Mouse (Mus musculus): Measurements from ENCODE around the gene Rhoc. TPM values are rescaled to one million over a fixed set of nuclear protein-coding genes. Genes with fewer than 3 reads are reported as not detected.
"Not testable (repeated sequence)": the region's sequence is repeated elsewhere in the genome, so short reads cannot be mapped to it uniquely, and the experiment has no call there.

Rhoc gene
- polyA plus RNA-seq, 1 experiment from 2014 or later: 177 TPM

GRCm38 (mm10) chr3:104796430-104797082 is 8.4 kb downstream of the Rhoc start:
- Histone ChIP-seq H3K9me3 (replicated peaks) (no peaks in the 10 kb centered on the region), H3K27ac (0 out of 2 replicates have a peak overlapping the region, but pooled peaks have one; percentile 90), H3K4me3 (no peak overlapping the region), H3K36me3 (peaks cover 61% of the 10 kb centered on the region), H3K4me2 (no peak overlapping the region), H3K9ac (no peak overlapping the region), H3K27me3 (no peaks in the 10 kb centered on the region), H3K4me1 (replicated peaks) (peaks cover 49% of the 10 kb centered on the region)
- WGBS: 66% methylated on average over 15 of the region's 15 CpGs
- ATAC-seq (replicated peaks; ENCODE audit: insufficient number of reproducible peaks, insufficient read depth, low FRiP score, low read depth): no peak

GRCm38 (mm10) chr3:104800681-104801080 is 12.5 kb downstream of the Rhoc start:
- no peak overlapping the region for H3K4me3 ChIP-seq
- no peaks in the 10 kb centered on the region for H3K27me3 ChIP-seq
- ATAC-seq (replicated peaks; ENCODE audit: insufficient number of reproducible peaks, insufficient read depth, low FRiP score, low read depth): no peak
- H3K27ac ChIP-seq: no peak overlapping the region
- 93% methylated on average over 11 of the region's 11 CpGs for WGBS
- peaks cover 12% of the 10 kb centered on the region for H3K4me1 ChIP-seq (replicated peaks)
- no peaks in the 10 kb centered on the region for H3K9me3 ChIP-seq (replicated peaks)
- H3K36me3 ChIP-seq: peaks cover 79% of the 10 kb centered on the region
- no peak overlapping the region for H3K9ac ChIP-seq
- H3K4me2 ChIP-seq: no peak overlapping the region

- no peak for ATAC-seq (replicated peaks; ENCODE audit: insufficient number of reproducible peaks, insufficient read depth, low FRiP score, low read depth)
- H3K36me3 ChIP-seq: peaks cover 72% of the 10 kb centered on the region
- peaks cover 12% of the 10 kb centered on the region for H3K4me1 ChIP-seq (replicated peaks)
- no peaks in the 10 kb centered on the region for H3K27me3 ChIP-seq
- H3K27ac ChIP-seq: no peak overlapping the region
- H3K4me3 ChIP-seq: no peak overlapping the region
- no peak overlapping the region for H3K4me2 ChIP-seq
- 88% methylated on average over 6 of the region's 6 CpGs for whole genome bisulfite sequencing
- no peaks in the 10 kb centered on the region for H3K9me3 ChIP-seq (replicated peaks)
- no peak overlapping the region for H3K9ac ChIP-seq
Measured at GRCm38 (mm10) chr3:104801481-104801880, 13.3 kb downstream of the Rhoc start.

DNA sequence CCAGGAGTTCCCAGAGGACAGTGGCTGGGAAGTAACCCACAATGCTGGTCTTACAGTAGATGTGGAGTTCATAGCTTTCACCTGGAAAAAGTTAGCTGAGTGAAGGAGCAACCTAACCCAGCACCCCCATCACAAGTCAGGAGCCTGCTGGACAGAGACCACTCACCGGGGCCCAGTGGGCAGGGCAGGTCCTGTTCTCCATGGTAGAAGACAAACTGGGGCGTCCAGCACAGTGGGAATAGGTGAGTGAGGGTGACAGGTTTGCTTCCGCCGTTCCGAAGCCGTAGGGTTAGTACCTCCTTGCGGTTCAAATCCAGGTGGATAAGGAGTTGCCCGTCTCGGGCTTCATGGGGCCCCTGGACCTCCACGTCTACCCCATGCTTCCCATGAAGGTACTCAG is 16.1 kb downstream of the Rhoc start:
- 94% methylated on average over 10 of the region's 10 CpGs for WGBS
- Histone ChIP-seq H3K27me3 (no peaks in the 10 kb centered on the region), H3K9me3 (replicated peaks) (no peaks in the 10 kb centered on the region), H3K9ac (no peak overlapping the region), H3K4me3 (no peak overlapping the region), H3K36me3 (peaks cover 55% of the 10 kb centered on the region), H3K27ac (no peak overlapping the region), H3K4me1 (replicated peaks) (peaks cover 14% of the 10 kb centered on the region), H3K4me2 (no peak overlapping the region)
- no peak for ATAC-seq (replicated peaks; ENCODE audit: insufficient number of reproducible peaks, insufficient read depth, low FRiP score, low read depth)

GRCm38 (mm10) chr3:104805539-104805938 is 17.4 kb downstream of the Rhoc start:
- Histone ChIP-seq H3K4me1 (replicated peaks) (peaks cover 14% of the 10 kb centered on the region), H3K9ac (no peak overlapping the region), H3K36me3 (peaks cover 42% of the 10 kb centered on the region), H3K4me3 (no peak overlapping the region), H3K27ac (0 out of 2 replicates have a peak overlapping the region, but pooled peaks have one; percentile 24), H3K9me3 (replicated peaks) (no peaks in the 10 kb centered on the region), H3K4me2 (no peak overlapping the region), H3K27me3 (no peaks in the 10 kb centered on the region)
- ATAC-seq (replicated peaks; ENCODE audit: insufficient number of reproducible peaks, insufficient read depth, low FRiP score, low read depth): no peak; the same call in 1 of the 2 replicates
- 42% methylated on average over 9 of the region's 9 CpGs for WGBS

DNA sequence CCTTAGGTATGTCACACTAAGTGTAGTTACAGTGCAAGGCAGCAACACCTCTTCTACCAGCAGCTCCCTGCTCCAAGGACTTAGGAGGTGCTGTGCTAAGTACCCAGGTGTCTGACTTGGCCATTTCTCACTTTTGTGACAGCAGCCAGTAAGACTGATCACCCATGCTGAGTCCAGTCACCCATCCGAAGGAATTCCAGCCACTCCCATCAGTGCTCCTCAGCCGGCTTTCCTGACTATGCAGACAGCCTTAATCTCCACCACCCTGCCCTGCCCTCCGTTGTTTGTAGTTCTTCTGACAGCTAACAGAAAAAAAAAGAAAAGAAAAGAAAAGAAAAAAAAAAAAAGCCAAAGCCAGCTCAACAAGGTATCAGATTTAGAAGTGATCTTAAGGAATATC is 23.6 kb downstream of the Rhoc start:
- no peaks in the 10 kb centered on the region for H3K27me3 ChIP-seq
- ATAC-seq (replicated peaks; ENCODE audit: insufficient number of reproducible peaks, insufficient read depth, low FRiP score, low read depth): no peak
- WGBS: 25% methylated on average over 3 of the region's 3 CpGs
- H3K27ac ChIP-seq: no peak overlapping the region
- no peak overlapping the region for H3K4me2 ChIP-seq
- H3K36me3 ChIP-seq: no peaks in the 10 kb centered on the region
- H3K4me3 ChIP-seq: no peak overlapping the region
- H3K9ac ChIP-seq: no peak overlapping the region
- H3K4me1 ChIP-seq (replicated peaks): peaks cover 20% of the 10 kb centered on the region
- H3K9me3 ChIP-seq (replicated peaks): no peaks in the 10 kb centered on the region

DNA sequence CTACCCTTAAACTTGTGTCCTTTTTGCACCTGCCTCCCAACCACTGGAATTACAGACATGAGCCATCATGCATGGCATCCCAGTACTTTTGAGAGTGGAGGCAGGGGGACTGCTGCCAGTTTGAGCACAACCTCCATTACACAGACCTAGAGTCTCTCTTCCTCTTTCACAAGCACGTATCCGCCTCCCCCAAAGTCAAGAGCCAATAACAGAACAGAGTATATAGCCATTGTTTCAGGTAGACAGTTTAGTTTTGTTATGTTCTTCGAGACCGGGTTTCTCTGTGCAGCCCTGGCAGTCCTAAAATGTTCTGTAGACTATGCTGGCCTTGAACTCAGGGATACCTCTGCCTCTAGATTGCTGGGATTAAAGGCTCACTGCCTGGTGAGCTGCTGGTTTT is 24.1 kb downstream of the Rhoc start:
- H3K4me2 ChIP-seq: no peak overlapping the region
- no peak overlapping the region for H3K27ac ChIP-seq
- WGBS: 86% methylated on average over 4 of the region's 4 CpGs
- H3K36me3 ChIP-seq: no peaks in the 10 kb centered on the region
- H3K4me3 ChIP-seq: no peak overlapping the region
- H3K9me3 ChIP-seq (replicated peaks): no peaks in the 10 kb centered on the region
- H3K4me1 ChIP-seq (replicated peaks): peaks cover 25% of the 10 kb centered on the region
- no peaks in the 10 kb centered on the region for H3K27me3 ChIP-seq
- H3K9ac ChIP-seq: no peak overlapping the region
- no peak for ATAC-seq (replicated peaks; ENCODE audit: insufficient number of reproducible peaks, insufficient read depth, low FRiP score, low read depth)

- peaks cover 25% of the 10 kb centered on the region for H3K4me1 ChIP-seq (replicated peaks)
- not testable (repeated sequence) for ATAC-seq (replicated peaks; ENCODE audit: insufficient number of reproducible peaks, insufficient read depth, low FRiP score, low read depth); H3K27ac ChIP-seq; H3K4me2 ChIP-seq; H3K27me3 ChIP-seq; H3K9ac ChIP-seq; H3K36me3 ChIP-seq; H3K9me3 ChIP-seq (replicated peaks); H3K4me3 ChIP-seq
- WGBS: 95% methylated on average over 7 of the region's 7 CpGs
Measured at GRCm38 (mm10) chr3:104813227-104813626, 25.1 kb downstream of the Rhoc start.

DNA sequence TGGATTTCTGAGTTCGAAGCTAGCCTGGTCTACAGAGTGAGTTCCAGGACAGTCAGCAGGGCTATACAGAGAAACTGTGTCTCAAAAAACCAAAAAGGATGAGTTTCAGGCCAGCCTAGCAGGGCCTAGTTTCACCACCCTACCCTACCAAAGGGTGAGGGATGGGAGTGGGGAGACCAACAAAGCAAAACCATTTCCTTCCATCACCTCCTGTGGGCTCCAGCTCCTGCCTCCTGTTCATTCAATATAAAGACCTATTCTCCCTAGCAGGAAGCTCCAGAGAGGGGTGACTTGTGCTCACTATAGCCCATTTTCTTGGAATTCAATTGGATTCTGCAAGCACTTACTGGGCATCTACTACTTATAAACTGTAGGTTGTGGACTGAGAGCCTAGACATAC is 26.6 kb downstream of the Rhoc start:
- H3K9me3 ChIP-seq (replicated peaks): no peaks in the 10 kb centered on the region
- no peak overlapping the region for H3K9ac ChIP-seq
- H3K4me1 ChIP-seq (replicated peaks): peaks cover 37% of the 10 kb centered on the region
- no peak for ATAC-seq (replicated peaks; ENCODE audit: insufficient number of reproducible peaks, insufficient read depth, low FRiP score, low read depth)
- H3K27me3 ChIP-seq: no peaks in the 10 kb centered on the region
- 96% methylated on average over 1 of the region's 1 CpGs for WGBS
- H3K27ac ChIP-seq: no peak overlapping the region
- H3K4me2 ChIP-seq: no peak overlapping the region
- no peak overlapping the region for H3K4me3 ChIP-seq
- H3K36me3 ChIP-seq: no peaks in the 10 kb centered on the region

DNA sequence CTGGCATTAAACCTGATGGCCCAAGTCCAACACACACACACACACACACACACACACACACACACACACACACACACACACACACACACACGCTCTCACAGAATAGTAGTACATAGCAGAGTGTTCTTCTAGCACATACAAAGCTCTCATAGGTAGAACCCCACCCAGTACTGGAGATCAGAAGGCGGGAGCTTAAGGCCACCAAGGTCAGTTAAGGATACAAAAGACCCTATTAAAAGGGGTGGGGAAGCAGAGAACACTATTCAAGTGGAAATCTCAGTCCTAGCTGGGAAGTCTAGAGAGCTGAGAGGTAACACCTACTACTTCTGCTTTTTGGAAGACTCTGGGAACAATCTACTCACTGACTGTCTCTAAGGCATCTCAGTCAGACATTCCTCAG is 27.2 kb downstream of the Rhoc start:
- Histone ChIP-seq H3K4me1 (replicated peaks) (peaks cover 42% of the 10 kb centered on the region), H3K9ac (no peak overlapping the region)
- WGBS: 94% methylated on average over 2 of the region's 2 CpGs

DNA sequence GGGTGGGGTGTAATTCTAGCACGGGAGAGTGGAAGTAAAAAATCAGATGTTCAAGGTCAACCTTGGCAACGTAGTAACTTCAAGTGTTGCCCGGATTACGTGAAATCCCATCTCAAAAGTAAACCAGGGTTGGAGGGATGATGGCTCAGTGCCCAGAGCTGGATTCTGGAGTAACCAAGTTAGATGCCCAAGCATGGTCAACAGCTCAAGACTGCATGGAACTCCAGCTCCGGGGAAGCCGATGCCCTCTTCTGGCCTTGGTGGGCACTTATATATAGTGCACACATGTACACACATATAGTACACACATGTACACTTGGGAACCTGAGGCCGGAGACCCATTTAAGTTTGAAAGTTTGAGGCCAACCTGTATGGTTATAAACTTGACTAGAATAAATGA is 28.0 kb downstream of the Rhoc start:
- Histone ChIP-seq H3K4me2 (no peak overlapping the region), H3K4me3 (no peak overlapping the region)

More for the DNA sequence above, 27.2 kb downstream of the Rhoc start:
- Histone ChIP-seq H3K4me3 (no peak overlapping the region), H3K4me2 (no peak overlapping the region), H3K27ac (no peak overlapping the region), H3K27me3 (no peaks in the 10 kb centered on the region), H3K36me3 (no peaks in the 10 kb centered on the region), H3K9me3 (replicated peaks) (no peaks in the 10 kb centered on the region)
- no peak for ATAC-seq (replicated peaks; ENCODE audit: insufficient number of reproducible peaks, insufficient read depth, low FRiP score, low read depth)

GRCm38 (mm10) chr3:104817481-104817990 is 29.4 kb downstream of the Rhoc start:
- H3K4me3 ChIP-seq: peak overlapping the region; percentile 81
- peaks cover 46% of the 10 kb centered on the region for H3K4me1 ChIP-seq (replicated peaks)
- ATAC-seq (replicated peaks; ENCODE audit: insufficient number of reproducible peaks, insufficient read depth, low FRiP score, low read depth): peak; percentile 69
- H3K36me3 ChIP-seq: peaks cover 6% of the 10 kb centered on the region; the same call in 1 of the 2 replicates
- H3K9ac ChIP-seq: peak overlapping the region; percentile 94
- no peaks in the 10 kb centered on the region for H3K9me3 ChIP-seq (replicated peaks)
- H3K27me3 ChIP-seq: no peaks in the 10 kb centered on the region
- WGBS: 1% methylated on average over 46 of the region's 46 CpGs
- peak overlapping the region; percentile 96 for H3K27ac ChIP-seq
- peak overlapping the region; percentile 76 for H3K4me2 ChIP-seq

More for the DNA sequence above, 28.0 kb downstream of the Rhoc start:
- ATAC-seq (replicated peaks; ENCODE audit: insufficient number of reproducible peaks, insufficient read depth, low FRiP score, low read depth): no peak
- H3K27ac ChIP-seq: no peak overlapping the region
- H3K4me1 ChIP-seq (replicated peaks): peaks cover 50% of the 10 kb centered on the region
- no peaks in the 10 kb centered on the region for H3K36me3 ChIP-seq
- no peak overlapping the region for H3K9ac ChIP-seq
- H3K9me3 ChIP-seq (replicated peaks): no peaks in the 10 kb centered on the region
- 92% methylated on average over 7 of the region's 7 CpGs for WGBS
- no peaks in the 10 kb centered on the region for H3K27me3 ChIP-seq

Data from heart, embryonic 15.5 days (tissue).